Mouse (Mus musculus): ENCODE measurements around the gene Myom3.

The Myom3 gene

DNA sequence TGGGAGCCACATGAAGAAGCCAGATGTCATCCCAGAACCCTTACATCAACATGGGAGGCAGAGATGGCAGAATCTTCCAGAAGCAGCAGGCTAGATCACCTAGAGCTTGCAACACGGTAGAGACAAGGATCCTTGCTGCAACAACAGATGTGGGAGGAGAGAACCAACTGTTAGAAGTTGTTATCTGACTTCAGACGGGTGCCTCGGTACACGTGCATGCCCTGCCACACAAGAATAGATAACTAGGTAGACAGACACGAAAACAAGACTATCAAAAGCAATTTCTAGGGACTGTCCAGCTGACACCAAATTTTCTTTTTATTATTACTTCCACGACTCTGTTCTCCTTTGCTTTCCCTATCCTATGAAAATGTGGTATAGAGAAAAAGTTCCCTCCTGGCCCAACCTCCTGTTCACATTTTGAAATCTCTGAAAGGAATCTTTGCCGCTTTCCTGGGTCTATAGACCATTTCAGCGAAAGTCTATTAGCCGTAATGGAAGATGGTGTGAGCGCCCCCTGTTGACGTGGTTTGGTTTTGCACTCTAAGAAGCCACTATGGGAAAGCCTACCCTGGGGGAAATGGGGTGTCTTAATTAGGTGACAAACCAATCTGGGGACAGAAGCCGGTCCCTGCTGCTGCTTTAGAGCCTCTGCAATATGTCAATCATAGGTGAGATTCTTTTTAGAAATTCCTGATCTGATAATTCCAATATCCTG, 57.5 kb downstream of the Myom3 start:
- no peak for DNase-seq

DNA sequence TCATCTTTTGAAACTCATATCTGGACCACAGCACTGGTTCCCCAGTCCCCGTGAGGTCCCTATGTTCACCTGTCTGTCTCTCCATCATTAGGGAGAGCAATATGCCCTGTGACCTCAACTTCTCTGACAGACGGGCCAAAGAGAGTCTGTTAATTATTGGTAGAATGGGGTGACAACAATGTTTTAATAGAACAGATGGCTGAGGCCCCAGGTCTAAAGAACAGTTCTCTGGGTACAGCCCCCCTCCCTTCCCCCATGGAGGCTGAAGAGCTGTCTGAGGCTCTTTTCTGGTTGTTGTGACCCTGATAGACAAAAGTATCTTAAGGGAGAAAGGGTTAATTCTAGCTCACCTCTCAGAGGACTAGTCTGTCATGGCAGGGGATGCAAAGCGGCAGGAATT, 58.9 kb downstream of the Myom3 start:
- peak; percentile 57 for DNase-seq

DNA sequence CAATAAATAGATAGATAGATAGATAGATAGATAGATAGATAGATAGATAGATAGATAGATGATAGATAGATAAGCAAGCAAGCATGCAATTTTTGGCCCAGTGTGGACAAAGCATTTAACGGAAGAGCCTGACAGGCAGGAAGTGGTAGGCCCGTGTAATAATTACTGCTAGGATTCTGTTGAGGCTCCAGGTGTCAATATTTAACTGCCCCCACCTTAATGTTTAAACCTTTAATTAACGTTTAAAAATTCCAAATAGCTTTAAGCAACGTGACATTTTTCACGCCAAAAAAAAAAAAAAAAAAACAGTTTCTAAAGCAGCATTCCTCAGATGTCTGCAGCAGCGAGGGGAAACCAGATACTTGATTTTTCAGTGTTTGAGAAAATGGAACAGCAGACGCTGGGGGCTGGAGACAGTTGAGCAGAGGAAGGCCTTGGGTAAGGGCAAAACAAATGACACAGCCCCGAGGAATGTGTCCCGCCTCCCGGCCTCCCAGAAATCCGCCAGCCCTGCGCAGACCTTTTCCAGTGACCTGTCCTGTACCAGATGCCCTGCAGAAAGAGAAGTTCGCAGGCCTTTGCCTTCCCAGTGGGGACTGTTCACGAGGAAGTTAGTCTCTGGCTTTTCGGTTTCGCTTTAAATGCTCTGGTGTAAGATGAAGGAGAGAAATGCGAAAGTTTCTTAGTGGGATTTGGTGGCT, 60.5 kb downstream of the Myom3 start:
- peak; percentile 85 for DNase-seq

DNA sequence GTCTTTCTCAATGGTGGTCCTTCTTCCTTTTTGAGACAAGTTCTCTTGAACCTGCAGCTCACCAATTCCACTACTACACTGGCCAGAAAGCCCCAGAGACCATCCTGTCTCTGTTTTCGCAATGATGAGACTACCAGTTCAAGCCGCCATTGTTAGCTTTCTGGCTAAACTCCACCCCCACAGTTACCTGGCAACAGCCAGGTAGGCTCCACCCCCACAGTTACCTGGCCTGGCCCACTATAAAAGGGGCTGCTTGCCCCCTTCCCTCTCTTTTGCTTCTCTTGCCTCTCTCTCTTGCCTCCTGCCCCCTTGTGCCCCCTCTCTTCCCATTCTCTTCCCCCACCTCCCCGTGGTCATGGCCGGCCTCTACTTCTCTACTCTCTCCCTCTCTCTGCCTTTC, 62.3 kb downstream of the Myom3 start:
- DNase-seq = no peak

DNA sequence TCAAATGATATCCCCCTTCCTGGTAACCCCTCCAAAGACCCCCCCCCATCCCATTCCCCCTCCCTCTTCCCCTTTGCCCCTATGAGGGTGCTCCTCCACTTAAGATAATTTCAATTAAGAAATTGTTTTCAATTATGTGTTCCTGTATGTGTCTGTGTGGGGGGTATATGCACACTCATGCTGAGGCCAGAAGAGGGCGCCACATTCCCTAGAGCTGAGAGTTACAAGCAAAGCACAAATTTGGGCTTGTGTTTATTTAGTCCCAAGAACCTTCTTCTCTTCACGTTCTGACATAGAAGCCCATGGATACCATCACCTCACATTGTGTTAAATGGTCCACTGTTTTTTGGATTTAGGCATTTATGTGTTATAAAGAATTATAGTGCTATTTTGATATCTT, 63.8 kb downstream of the Myom3 start:
- DNase-seq = no peak

DNA sequence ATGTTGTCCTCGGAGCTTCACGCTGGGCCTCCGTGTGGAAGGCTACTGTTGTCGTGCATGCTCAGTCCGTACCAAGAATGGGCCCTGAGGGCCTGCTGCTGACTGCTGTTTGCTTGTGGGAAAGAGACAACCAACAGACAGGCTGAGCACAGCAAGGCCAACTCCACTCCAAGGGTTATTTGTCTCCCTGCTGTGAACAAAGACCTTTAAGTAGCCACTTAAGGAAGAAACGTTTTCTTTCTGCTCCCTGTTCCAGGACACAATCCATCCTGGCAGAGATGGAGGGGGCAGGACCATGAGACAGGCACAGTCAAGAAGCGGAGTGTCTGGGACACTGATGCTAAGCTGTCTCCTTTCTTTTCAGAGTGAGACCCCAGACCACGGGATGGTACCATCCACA, 64.7 kb downstream of the Myom3 start:
- DNase-seq = no peak

DNA sequence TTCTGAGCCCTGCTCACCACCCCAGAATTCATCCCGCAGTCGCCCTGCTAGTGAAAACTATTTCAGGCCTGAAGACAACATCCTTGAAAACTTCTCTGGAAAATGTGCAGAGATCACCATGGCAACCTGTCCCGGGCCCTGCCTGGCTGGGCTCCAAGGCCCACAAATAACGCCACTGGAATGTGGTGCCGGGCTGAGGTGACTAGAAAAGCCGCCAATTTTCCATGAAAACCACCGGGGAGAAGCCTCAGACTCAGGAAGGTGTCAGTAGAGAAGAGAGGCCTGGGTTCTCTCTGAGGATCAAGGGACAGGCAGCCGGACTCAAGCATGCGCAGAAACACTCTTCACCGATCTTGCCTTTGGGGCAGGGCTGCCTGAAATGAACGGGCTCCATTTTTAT, 69.0 kb downstream of the Myom3 start:
- peak; percentile 87 for DNase-seq

DNA sequence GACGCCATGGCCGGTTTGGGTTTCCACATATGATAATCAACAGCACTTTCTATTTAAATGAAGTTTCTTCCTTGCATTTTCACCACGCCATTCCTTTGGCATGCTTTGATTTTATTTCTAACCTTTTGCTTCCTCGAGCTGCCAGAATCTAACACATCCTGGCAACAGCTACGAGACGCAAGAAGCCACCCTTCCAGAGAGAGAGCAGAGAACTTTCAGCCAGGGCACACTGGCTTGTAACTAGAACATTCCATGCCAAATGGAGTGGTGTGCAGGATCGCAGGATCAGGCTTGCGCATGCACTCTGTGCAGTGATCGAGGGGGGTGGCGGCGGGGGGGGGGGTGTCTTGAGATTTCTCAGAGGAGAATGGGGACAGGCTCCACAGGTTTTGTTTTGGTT, 72.6 kb downstream of the Myom3 start:
- DNase-seq = peak; percentile 69

DNA sequence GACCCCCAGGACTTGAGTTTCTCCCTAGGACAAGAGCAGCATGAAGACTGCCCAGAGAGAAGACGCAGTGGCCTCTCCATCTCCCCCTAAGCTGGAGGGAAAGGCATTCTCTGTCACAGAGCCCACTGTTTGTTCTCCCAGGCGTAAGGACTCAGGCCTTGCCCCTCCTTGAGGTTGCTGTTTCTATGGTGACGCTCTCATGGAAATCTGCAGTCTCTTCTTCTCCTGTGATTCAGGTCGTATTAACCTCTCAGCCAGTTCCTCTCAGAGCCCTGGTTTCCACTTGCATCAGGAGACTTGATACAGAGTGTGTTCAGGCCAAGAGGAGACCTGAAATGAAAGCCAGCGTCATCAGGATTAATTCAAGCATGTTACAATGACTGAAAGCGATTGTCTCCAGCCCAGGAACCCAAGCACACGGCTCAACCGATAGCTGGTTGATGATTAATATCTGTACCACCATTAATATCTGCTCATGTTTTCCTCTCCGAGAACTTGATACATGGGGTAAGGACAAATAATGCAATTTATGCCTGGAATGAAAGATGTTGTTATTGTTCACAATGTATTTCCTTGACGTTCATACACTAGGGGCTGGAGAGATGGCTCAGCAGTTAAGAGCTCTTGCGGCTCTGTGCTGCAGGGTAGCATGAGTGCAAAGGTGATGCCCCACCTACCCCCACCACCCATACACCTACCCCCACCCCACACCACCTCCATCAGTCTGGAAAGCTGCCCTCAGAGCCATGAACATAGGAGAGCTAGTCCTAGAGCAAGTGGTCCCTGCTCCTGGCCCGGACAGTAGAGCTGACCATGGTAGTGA, 74.0 kb downstream of the Myom3 start:
- DNase-seq = no peak

DNA sequence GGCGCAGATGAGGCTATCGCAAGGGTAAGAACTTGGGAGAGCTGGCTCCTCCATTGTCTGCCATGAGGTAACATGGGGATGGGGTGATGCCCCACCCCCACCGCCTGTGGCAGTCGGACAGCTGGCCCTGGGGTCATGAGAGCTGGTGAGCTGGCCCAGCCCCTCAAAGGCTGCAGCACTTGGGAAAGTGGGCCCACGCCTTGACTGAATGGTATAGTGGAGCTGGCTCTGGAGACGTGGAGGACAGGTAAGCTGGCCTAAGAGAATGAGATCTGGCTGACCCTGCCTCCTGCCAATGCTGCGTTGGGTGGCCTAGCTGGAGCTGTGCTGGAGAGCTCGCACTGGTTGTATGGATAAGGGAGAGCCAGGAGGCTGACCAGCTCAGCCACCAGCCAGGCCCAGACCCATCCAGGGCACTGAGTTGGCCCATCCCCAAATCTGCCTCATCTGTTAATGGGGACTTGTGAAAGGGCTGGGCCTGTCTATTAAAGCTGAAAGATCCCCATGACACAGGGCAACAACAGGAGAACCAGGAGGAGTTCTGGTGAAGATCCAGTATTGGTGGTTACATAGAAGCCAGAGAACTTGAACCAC, 74.7 kb downstream of the Myom3 start:
- DNase-seq = no peak

DNA sequence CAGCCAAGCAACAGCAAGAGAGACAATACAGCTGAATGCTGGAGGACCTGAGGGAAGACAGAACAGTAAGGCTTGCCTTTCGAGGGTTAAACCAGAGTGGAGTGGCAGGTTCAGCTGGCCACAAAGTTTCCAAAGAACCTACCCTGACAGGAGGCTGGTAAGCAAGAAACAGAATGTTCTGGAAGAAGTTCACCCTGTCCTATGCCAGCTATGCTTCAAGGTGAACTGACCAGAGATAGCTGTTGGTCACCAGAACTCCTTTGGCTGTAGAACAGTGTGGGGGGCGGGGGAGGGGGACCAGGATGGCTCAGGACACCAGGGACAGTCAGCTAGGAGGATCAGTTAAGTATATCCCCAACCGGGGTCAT, 79.4 kb downstream of the Myom3 start:
- no peak for DNase-seq

DNA sequence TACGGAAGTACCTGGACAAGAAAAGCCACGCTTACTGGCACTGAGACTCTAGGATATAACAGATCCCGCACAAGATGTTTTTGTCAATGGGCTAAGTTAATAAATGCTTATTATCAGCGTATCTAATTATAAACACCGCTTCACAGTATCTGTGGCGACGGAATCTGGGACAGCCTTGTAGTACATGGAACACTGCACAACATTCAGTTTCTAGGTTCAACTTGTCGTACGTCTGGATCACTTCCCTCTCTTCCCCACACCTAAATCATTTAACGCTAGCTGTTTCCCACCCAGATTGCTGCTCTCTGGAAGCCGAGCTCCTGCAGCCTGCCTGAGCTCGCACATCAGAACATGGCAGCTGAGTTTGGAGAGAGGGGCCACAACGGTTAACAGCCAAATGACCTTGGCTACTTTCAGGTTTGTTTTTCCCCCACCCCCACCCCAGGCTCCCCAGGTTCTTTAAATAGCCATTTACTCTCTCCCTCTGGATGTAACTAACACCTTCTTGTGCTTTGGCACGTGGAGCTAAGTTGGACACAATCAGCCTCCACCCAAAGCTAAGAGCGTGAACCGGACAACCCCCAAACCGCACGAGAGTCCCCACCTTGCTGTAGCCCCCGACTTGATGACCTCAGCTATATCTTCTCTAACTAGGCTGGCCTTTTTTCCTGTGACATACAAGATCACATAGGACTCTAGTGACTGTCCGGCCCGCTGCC, 79.9 kb downstream of the Myom3 start:
- no peak for DNase-seq

DNA sequence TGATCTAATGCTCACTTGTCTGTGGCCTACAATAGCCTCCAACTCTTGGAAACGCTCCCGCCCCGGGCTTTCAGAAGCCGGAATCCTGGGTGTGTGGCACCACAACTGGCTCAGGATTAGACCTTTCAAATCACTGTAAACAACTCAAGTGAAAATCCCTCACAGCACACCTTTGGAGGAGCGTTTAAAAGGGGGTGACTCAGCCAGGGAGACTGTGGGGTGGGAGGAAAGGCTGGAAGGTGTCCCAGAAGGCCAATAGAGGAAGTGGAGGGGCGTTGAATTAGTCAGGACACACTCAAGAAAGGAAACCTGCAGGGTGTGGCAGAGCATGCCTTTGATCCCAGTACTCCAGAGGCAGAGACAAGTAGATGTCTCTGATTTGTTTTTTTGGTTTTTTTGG, 84.9 kb downstream of the Myom3 start:
- no peak for DNase-seq

DNA sequence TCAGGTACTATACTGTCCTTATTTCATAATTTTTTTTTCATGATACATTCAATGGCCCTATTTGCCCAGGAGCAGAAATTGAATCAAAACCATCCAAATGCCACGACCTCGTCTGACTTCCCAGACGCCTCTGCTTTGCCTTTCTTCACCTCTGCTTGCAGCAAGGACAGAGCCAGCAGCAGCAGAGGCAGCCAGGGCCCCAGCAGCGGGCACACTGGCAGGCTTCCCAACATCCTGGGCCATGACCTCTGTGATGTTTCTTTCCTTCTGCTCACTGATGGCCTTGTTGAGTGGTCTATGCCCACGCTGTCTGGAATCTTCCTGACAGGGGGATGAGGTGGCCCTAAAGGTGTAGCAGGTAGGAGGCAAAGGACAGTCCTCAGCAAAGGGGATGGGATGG, 88.1 kb downstream of the Myom3 start:
- DNase-seq = no peak

DNA sequence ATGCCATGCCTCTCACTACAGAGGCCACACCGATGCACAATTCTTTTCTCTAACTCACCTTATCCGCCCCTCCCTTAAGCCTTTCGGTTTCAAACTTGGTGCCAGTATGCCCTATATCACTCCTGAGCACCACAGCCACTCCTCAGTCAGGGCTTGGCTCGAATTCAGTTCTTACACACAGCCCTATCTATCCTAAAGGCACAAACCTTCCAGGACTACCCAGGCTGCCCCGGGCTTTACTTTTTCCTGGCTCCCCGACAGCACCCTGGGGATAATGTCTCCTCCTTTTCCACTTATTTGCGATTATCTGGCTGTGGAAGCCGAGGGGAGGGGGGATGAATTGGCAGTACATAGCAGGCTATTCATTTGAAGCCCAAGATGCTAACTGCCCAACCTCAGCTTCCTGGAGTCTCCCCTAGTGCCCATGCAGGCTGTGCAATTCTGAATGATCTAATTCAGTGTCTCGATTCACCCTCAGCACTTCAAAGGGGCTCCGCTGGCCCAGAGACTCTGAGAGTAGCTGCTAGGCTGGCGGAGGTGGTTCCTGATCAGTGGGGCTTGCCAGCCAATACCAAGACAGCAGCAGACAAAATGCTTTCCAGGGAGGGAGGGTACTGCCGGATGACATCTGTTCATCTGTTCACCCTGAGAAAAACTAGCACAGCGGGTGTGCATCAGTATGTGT, 91.0 kb downstream of the Myom3 start:
- DNase-seq = no peak

DNA sequence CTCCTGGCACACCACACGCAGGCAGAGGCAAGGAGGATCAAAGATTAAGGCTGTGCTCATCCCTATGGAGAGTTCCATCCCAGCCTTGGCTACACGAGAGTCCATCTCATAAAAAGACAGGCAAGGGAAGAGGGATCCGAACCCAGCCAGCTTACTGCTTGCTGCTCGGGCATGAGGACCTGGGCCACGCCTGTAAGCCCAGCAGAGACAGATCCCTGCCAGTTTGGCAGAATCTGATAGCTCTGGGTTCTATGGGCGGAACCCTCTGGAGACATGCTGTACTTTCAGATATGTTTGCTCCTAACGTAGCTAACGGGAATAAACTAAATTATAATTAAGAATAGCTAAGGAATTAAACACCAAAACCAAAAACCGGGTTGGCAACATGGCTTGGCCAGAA, 92.4 kb downstream of the Myom3 start:
- DNase-seq = no peak

DNA sequence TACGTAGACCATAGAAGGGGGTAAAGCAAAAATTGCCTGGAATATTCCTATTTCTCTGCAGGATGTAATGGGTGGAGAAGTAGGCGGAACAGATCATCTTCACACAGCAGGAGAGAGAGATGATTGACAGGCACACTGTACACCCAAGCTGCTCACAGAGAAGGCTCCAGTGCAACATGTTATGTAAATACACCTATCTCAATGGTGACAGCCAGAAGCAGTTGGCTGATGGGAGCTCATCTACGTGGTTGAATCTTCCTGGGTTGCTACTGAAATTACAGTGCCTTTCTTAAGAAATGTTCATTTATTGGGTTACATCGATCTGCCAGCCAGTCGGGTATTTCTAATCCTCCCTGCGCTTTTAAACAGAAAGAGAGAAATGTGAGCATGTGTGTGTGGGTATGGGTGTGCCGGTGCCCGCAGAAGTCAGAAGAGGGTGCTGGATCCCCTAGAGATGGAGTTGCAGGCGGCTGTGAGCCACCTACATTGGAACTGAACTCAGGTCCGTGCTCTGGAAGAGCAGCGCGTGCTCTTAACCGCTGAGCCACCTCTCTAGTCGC, 94.6 kb downstream of the Myom3 start:
- no peak for DNase-seq

DNA sequence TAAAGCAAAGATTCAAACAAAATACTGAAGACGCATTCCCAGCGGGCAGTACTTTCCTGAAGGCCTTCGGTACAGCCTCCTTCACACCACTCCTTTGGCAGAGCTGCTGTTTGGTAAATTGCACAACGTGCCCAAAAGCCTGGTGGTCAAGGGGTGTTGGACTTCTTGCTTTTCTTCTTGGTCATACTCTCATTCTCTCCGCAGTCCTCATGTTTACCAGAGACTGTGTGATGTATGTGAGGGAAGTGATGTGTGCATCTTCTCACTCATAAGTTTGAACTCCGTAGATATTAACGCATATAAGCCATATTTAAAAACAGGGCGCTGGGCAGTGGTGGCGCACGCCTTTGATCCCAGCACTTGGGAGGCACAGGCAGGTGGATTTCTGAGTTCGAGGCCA, 95.1 kb downstream of the Myom3 start:
- no peak for DNase-seq

DNA sequence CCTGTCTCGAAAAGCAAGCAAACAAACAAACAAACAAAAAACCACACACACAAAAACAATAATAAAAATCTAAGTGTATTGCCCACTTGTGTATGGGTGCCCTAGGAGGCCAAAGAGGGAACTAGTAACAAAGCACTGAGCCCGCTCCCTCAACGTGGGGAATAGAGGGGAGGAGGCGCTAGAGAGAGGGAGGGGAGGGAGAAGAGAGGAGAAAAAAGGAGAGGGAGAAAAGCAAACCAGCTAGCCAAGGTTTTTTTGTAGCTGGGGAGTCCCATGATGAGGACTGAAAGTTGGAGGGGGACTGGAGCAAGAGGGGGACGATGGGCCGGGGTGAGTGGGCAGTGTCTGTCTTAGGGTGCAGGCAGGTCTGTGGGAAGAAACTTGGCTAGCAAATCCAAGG, 95.6 kb downstream of the Myom3 start:
- DNase-seq = no peak

DNA sequence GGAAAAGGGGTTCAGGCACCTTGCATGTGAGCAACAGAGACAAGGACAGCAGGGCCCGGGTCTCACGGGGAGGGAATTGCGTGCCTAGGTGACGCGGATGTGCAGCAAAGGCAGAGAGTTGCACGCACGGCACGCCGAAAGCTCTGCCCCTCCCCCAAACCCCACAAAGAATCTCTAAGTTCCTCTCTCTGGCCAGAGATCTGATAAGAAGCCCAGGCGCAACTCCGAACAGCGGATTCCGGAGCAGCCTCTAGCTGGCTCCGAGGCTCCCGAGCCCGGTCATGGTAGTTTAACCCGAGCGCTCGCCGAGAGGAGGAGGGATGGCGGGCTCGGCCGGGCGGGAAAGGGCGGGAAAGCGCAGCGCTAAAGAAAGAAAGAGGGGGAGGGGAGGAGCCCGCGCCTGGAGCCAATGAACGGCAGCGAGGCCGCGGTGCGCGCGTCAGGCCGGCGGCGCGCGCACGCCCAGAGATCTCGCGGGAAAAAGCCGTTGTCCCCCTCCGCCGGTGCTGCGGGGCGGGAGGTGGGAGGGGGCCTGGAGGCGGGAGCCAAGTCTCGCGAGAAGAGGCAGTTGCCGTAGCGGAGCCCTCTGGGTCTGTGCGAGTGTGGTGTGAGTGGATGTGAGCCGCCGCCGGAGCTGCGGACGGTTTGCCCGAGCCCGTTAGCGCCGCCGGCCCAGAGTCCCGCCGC, 96.2 kb downstream of the Myom3 start, which contains the start of gene Srsf10:
Gene Srsf10 (plus strand): TSS at position 212 of the 687 bp plus-strand sequence.
- peak; percentile 96 for DNase-seq

Data from kidney, adult 11 months (tissue).